Mouse (Mus musculus) ovary, postnatal 10 days (tissue): ENCODE data around the gene Stk32b.

Source experiments
- DNase-seq: peaks from one replicate; pipeline ENCODE4 v3.0.0; 2022; ENCODE audit warnings: low spot score

The Stk32b gene

GRCm38 (mm10) chr5:37716505-37717372 lies at the start of gene Stk32b:
Gene Stk32b (minus strand): TSS chr5:37717171.
- no peak for DNase-seq

GRCm38 (mm10) chr5:37765851-37766250 lies 48.9 kb upstream of the Stk32b start:
- no peak for DNase-seq

- DNase-seq, result no peak
Measured at GRCm38 (mm10) chr5:37762046-37762445, 45.1 kb upstream of the Stk32b start.

GRCm38 (mm10) chr5:37753366-37753765 lies 36.4 kb upstream of the Stk32b start:
- no peak for DNase-seq

- DNase-seq, result peak; percentile 41
Measured at GRCm38 (mm10) chr5:37752027-37752967, 35.3 kb upstream of the Stk32b start.

GRCm38 (mm10) chr5:37743889-37744707 lies 27.1 kb upstream of the Stk32b start:
- DNase-seq, result no peak

GRCm38 (mm10) chr5:37736213-37736612 lies 19.2 kb upstream of the Stk32b start:
- DNase-seq, result no peak

GRCm38 (mm10) chr5:37735224-37735623 lies 18.3 kb upstream of the Stk32b start, which contains the start of gene Cytl1:
Gene Cytl1 (plus strand): TSS chr5:37735519.
- no peak for DNase-seq

GRCm38 (mm10) chr5:37730781-37731180 lies 13.8 kb upstream of the Stk32b start:
- DNase-seq, result no peak

- no peak for DNase-seq
Measured at GRCm38 (mm10) chr5:37725220-37725886, 8.4 kb upstream of the Stk32b start.

GRCm38 (mm10) chr5:37720670-37721069 lies 3.7 kb upstream of the Stk32b start:
- no peak for DNase-seq

- no peak for DNase-seq
Measured at GRCm38 (mm10) chr5:37717384-37717963, 503 bp upstream of the Stk32b start.

GRCm38 (mm10) chr5:37709257-37709904 lies 7.6 kb downstream of the Stk32b start:
- DNase-seq, result no peak

- DNase-seq, result no peak
Measured at GRCm38 (mm10) chr5:37708124-37708523, 8.8 kb downstream of the Stk32b start.

GRCm38 (mm10) chr5:37704962-37705361 lies 12.0 kb downstream of the Stk32b start:
- DNase-seq, result no peak

GRCm38 (mm10) chr5:37699757-37700156 lies 17.2 kb downstream of the Stk32b start:
- no peak for DNase-seq

GRCm38 (mm10) chr5:37697286-37697685 lies 19.7 kb downstream of the Stk32b start:
- DNase-seq, result no peak

GRCm38 (mm10) chr5:37695773-37696172 lies 21.2 kb downstream of the Stk32b start:
- DNase-seq, result no peak

GRCm38 (mm10) chr5:37692759-37693158 lies 24.2 kb downstream of the Stk32b start:
- DNase-seq, result no peak

GRCm38 (mm10) chr5:37670781-37671180 lies 46.2 kb downstream of the Stk32b start:
- no peak for DNase-seq
